Mouse (Mus musculus) bone marrow, adult 2 months (tissue): ENCODE measurements around the gene C1qtnf9. TPM values are rescaled to one million over a fixed set of nuclear protein-coding genes. Genes with fewer than 3 reads are reported as not detected.

Source experiments
- H3K27ac ChIP-seq: fragments of 200-500 bp; 2 replicates; pipeline ENCODE4 v1.5.1; 2012; ENCODE audit warnings: low read depth, mild to moderate bottlenecking, control low read depth, inconsistent platforms, low read length; ENCODE audit not compliant: control insufficient read depth, poor library complexity, insufficient read depth
- H3K4me1 ChIP-seq: fragments of 200-500 bp; 2 replicates; pipeline ENCODE4 v1.6.1; 2011; ENCODE audit warnings: low read length; ENCODE audit not compliant: control insufficient read depth, insufficient read depth
- H3K4me3 ChIP-seq: fragments of 200-500 bp; replicated peaks from 2 replicates; pipeline ENCODE3; 2011; ENCODE audit warnings: mild to moderate bottlenecking, low read depth, low read length, control low read depth; ENCODE audit not compliant: control insufficient read depth
- CTCF ChIP-seq: fragments of 200-500 bp; IDR thresholded peaks from 2 replicates; pipeline ENCODE4 v1.5.1; 2011; ENCODE audit warnings: low read length, control low read depth; ENCODE audit not compliant: control insufficient read depth, insufficient read depth
- POLR2A ChIP-seq: fragments of 200-500 bp; IDR thresholded peaks from 2 replicates; pipeline ENCODE4 v1.6.1; 2011; ENCODE audit warnings: low read depth, mild to moderate bottlenecking, control low read depth, low read length, borderline replicate concordance; ENCODE audit not compliant: control insufficient read depth
- WGBS: fragments of 180-500 bp; shearing (Covaris S2); methylation state at CpG from one replicate; pipeline ENCODE4 v1.1.7; 2018; 5-methylcytosine and 5-hydroxymethylcytosine counted together
- polyA plus RNA-seq: library from polyadenylated mRNA; stranded (reverse); fragments of >200 nt; gene quantifications from 2 replicates; pipeline ENCODE4 v1.2.4, GENCODE M21; 2011; ENCODE audit warnings: low replicate concordance; ENCODE audit not compliant: missing spikeins, insufficient read depth, insufficient read length

C1qtnf9 gene
- polyA plus RNA-seq, 1 experiment, result not detected

DNA sequence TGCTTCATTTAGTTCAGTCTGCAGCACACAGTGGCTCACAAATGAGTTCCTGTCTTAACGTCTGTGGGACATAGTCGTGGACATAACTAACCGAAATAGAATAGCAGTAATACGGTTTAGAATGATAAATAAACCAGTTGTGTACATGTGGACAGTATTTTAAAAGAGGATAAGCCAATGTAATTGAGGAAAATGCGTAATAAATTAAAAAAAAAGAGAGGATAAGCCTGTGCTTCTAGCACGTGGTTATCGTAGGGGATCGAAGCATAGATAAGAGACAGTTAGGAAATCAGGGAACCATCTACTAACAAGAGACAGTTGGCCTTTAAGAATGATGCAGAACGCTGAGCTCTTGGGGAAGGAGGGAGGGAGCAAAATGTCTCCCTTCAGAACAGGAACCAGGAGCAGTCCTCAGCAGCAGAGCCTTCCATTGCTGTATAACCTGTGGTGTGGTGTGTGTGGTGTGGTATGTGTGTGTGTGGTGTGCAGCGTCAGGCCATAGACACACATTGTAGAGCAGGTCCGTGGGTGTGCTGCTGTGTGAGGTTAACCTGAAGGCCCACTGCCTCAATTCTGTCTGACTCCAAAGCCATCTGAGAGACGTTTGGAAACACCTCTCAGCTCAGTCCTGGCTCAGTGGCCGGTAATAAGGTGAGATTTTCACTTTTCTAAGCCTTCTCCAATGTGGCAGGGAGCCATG, 31.9 kb upstream of the C1qtnf9 start:
- 8% methylated on average over 13 of the region's 13 CpGs for WGBS
- H3K27ac ChIP-seq, result peak overlapping the region; percentile 94
- no peak for TF ChIP-seq POLR2A
- H3K4me1 ChIP-seq, result peaks cover 18% of the 10 kb centered on the region
- H3K4me3 ChIP-seq, result peak overlapping the region; percentile 19

DNA sequence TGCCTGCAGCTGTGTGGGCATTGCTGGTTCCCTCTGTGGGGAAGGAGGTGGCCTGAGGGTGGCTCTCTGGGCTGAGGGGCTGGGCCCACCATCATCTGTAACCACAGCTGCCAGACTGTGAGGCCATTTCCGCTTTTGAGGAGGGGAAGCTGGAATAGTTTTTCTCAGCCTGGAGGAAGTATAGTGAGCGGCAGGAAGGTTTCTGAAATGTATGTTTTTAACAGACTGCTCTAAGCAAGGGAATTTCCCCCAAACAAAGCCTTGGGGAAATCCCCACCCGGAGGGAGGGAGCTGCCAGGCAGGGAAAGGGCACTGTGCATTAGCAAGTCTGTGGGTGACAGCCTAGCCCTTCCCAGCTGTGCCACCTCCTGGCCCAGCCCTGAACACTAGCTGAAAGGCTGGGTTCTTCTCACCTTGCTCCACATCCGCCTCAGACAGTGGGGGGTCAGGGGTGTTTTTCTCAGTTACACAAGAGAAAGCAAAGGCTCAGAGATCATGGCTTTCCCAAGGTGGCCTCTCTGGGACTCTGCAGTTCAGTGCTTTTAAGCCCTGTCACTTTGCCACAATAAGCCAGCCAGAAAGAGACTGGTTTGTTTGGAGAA, 31.2 kb upstream of the C1qtnf9 start:
- H3K4me1 ChIP-seq, result peaks cover 18% of the 10 kb centered on the region
- WGBS, result 2% methylated on average over 4 of the region's 4 CpGs
- peak overlapping the region; percentile 94 for H3K27ac ChIP-seq
- H3K4me3 ChIP-seq, result peak overlapping the region; percentile 32
- no peak for TF ChIP-seq CTCF
- peak; percentile 25; the same call in 1 of the 2 replicates for TF ChIP-seq POLR2A

GRCm38 (mm10) chr14:60737202-60737611, 30.7 kb upstream of the C1qtnf9 start:
- 9% methylated on average over 7 of the region's 7 CpGs for WGBS
- peak overlapping the region; percentile 10 for H3K4me3 ChIP-seq
- peaks cover 18% of the 10 kb centered on the region for H3K4me1 ChIP-seq
- TF ChIP-seq POLR2A, result no peak
- TF ChIP-seq CTCF, result no peak
- H3K27ac ChIP-seq, result peak overlapping the region; percentile 94

DNA sequence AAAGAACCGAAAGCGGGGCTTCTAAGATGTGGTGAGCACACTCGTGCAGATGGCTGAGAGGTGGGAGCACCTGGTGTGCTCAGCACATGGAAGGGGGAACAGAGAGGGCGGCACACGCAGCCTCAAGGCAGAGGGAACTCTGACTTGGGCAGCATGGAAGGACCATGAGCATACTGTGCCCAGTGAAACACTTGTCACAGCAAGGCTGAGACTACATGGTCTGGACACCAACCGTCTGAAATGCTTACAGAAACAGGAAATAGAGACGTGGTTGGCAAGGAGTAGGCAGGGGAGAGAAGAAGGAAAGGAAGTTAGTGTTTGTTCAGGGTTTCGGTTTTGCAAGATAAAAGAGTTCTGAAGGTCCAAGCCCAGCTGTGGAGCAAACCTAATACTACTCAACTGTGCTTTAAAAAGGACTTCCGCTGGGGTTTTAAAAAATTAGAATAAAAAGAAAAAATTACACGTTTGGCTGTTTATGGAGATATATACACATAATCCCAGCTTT, 29.4 kb upstream of the C1qtnf9 start:
- WGBS, result 4% methylated on average over 10 of the region's 10 CpGs
- peaks cover 22% of the 10 kb centered on the region for H3K4me1 ChIP-seq
- TF ChIP-seq CTCF (no peak), POLR2A (no peak)
- H3K27ac ChIP-seq, result peak overlapping the region; percentile 90
- H3K4me3 ChIP-seq, result peak overlapping the region; percentile 11

DNA sequence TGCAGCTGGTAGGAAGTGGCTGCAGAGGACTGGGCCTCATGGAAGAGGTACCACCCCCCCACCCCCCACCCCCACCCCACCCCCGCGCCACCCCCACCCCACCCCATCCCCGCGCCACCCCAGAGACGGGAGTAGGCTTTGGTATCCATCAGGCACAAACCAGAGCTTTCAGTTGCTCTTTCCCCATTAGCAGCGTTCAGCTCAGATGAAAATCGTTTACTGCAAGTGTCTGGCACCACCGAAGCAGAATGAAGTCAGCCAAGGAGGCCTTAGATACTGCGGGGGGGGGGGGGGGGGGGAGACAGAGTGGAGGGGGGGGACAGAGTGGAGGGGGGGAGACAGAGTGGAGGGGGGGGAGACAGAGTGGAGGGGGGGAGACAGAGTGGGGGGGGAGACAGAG, 28.8 kb upstream of the C1qtnf9 start:
- Histone ChIP-seq H3K4me1 (peaks cover 22% of the 10 kb centered on the region), H3K4me3 (no peak overlapping the region), H3K27ac (no peak overlapping the region)
- WGBS, result 4% methylated on average over 8 of the region's 9 CpGs
- TF ChIP-seq CTCF (no peak), POLR2A (no peak)

GRCm38 (mm10) chr14:60739616-60740015, 28.3 kb upstream of the C1qtnf9 start:
- 40% methylated on average over 12 of the region's 12 CpGs for WGBS
- no peak for TF ChIP-seq CTCF
- TF ChIP-seq POLR2A, result no peak
- H3K4me3 ChIP-seq, result no peak overlapping the region
- peak overlapping the region; percentile 49 for H3K27ac ChIP-seq
- H3K4me1 ChIP-seq, result peaks cover 22% of the 10 kb centered on the region

GRCm38 (mm10) chr14:60740507-60740906, 27.4 kb upstream of the C1qtnf9 start:
- Histone ChIP-seq H3K27ac (no peak overlapping the region), H3K4me1 (peaks cover 20% of the 10 kb centered on the region), H3K4me3 (no peak overlapping the region)
- 67% methylated on average over 5 of the region's 5 CpGs for WGBS
- TF ChIP-seq CTCF, result no peak
- no peak for TF ChIP-seq POLR2A

DNA sequence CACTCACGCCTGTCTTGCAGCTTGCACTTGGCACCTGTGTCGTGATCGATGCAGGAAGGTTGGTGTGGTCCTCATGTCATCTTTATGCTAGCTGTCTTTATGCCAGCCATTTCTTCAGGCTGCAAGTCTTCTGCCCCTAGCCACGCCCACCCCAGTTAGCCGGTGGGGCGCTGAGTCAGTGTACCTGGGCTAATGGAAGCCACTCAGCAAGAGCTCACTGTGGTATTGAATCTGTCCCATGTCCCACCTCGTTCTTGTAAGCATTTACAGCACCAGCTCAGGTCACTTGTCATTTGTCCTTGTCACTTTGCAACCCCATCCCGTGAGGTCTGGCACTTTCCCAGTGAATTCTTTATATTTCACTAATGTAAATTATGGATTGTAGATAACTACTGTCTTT, 26.9 kb upstream of the C1qtnf9 start:
- Histone ChIP-seq H3K27ac (no peak overlapping the region), H3K4me3 (no peak overlapping the region), H3K4me1 (peaks cover 20% of the 10 kb centered on the region)
- TF ChIP-seq POLR2A (no peak), CTCF (no peak)
- WGBS, result 52% methylated on average over 8 of the region's 8 CpGs
